Mouse (Mus musculus): Measurements from ENCODE around the gene Decr2. TPM values are rescaled to one million over a fixed set of nuclear protein-coding genes. Genes with fewer than 3 reads are reported as not detected.
"Not testable (repeated sequence)": the region's sequence is repeated elsewhere in the genome, so short reads cannot be mapped to it uniquely, and the experiment has no call there.

The Decr2 gene
- polyA plus RNA-seq, 1 experiment, result 28.2 TPM

- H3K27ac ChIP-seq (ENCODE audit: insufficient read depth, low read length), result no peak overlapping the region
- no peaks in the 10 kb centered on the region for H3K4me1 ChIP-seq (ENCODE audit: control insufficient read depth, insufficient read depth, low read length)
- no peak for TF ChIP-seq CTCF (IDR thresholded peaks at IDR 0.05; ENCODE audit: borderline replicate concordance, insufficient read depth, low read length)
- TF ChIP-seq POLR2A (IDR thresholded peaks at IDR 0.05; ENCODE audit: low read depth, low read length), result no peak
- no peak overlapping the region for H3K4me3 ChIP-seq (ENCODE audit: insufficient read depth, low read length)
Measured at GRCm38 (mm10) chr17:26048118-26048517, 42.0 kb downstream of the Decr2 start.

DNA sequence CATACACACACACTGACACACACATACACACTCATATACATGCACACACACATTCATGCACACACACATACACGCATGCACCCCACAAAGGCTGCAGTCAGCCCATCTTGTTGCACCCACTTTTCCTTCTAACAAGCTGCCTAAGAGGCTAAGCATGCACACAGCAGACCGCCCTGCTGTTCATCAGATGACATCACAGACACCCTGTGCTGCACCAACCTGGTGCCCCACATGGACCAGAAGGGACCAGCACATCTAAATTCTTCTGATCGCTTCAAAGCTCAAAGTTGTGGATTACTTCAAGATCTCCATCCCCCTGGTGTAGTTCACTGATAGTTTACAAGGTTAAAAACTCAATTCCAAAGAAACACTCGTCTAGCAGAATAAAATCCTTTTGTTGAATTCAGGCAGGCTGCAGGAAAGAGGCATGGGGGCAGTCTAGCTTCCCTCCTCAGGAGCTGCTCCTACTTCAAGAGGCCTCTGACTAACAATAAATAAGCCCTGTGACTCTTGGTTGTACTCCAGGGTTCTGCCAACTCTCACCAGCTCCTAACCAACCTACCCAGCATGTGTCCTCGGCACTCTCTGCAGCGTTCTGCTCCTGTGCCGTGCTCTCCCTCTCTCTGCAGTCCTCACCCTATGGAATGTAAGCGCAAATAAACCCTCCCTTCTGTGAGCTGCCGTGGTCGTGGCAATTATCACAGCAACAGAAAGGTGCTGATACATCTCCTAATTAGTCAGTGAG, 43.7 kb downstream of the Decr2 start:
- no peak overlapping the region for H3K4me3 ChIP-seq (ENCODE audit: insufficient read depth, low read length)
- no peak overlapping the region for H3K27ac ChIP-seq (ENCODE audit: insufficient read depth, low read length)
- H3K4me1 ChIP-seq (ENCODE audit: control insufficient read depth, insufficient read depth, low read length), result no peaks in the 10 kb centered on the region
- TF ChIP-seq CTCF (IDR thresholded peaks at IDR 0.05; ENCODE audit: borderline replicate concordance, insufficient read depth, low read length), result no peak
- no peak for TF ChIP-seq POLR2A (IDR thresholded peaks at IDR 0.05; ENCODE audit: low read depth, low read length)

GRCm38 (mm10) chr17:26045285-26045684, 44.9 kb downstream of the Decr2 start:
- TF ChIP-seq POLR2A (IDR thresholded peaks at IDR 0.05; ENCODE audit: low read depth, low read length) (no peak), CTCF (IDR thresholded peaks at IDR 0.05; ENCODE audit: borderline replicate concordance, insufficient read depth, low read length) (no peak)
- H3K4me1 ChIP-seq (ENCODE audit: control insufficient read depth, insufficient read depth, low read length), result no peaks in the 10 kb centered on the region
- H3K4me3 ChIP-seq (ENCODE audit: insufficient read depth, low read length), result no peak overlapping the region
- no peak overlapping the region for H3K27ac ChIP-seq (ENCODE audit: insufficient read depth, low read length)

- H3K4me3 ChIP-seq (ENCODE audit: insufficient read depth, low read length), result no peak overlapping the region
- no peak overlapping the region for H3K27ac ChIP-seq (ENCODE audit: insufficient read depth, low read length)
- H3K4me1 ChIP-seq (ENCODE audit: control insufficient read depth, insufficient read depth, low read length), result no peaks in the 10 kb centered on the region
- TF ChIP-seq CTCF (IDR thresholded peaks at IDR 0.05; ENCODE audit: borderline replicate concordance, insufficient read depth, low read length), result no peak
Measured at GRCm38 (mm10) chr17:26043249-26043636, 46.9 kb downstream of the Decr2 start.

- Histone ChIP-seq H3K4me3 (ENCODE audit: insufficient read depth, low read length) (no peak overlapping the region), H3K4me1 (ENCODE audit: control insufficient read depth, insufficient read depth, low read length) (no peaks in the 10 kb centered on the region), H3K27ac (ENCODE audit: insufficient read depth, low read length) (no peak overlapping the region)
- TF ChIP-seq POLR2A (IDR thresholded peaks at IDR 0.05; ENCODE audit: low read depth, low read length) (no peak), CTCF (IDR thresholded peaks at IDR 0.05; ENCODE audit: borderline replicate concordance, insufficient read depth, low read length) (no peak)
Measured at GRCm38 (mm10) chr17:26042599-26043248, 47.4 kb downstream of the Decr2 start.

DNA sequence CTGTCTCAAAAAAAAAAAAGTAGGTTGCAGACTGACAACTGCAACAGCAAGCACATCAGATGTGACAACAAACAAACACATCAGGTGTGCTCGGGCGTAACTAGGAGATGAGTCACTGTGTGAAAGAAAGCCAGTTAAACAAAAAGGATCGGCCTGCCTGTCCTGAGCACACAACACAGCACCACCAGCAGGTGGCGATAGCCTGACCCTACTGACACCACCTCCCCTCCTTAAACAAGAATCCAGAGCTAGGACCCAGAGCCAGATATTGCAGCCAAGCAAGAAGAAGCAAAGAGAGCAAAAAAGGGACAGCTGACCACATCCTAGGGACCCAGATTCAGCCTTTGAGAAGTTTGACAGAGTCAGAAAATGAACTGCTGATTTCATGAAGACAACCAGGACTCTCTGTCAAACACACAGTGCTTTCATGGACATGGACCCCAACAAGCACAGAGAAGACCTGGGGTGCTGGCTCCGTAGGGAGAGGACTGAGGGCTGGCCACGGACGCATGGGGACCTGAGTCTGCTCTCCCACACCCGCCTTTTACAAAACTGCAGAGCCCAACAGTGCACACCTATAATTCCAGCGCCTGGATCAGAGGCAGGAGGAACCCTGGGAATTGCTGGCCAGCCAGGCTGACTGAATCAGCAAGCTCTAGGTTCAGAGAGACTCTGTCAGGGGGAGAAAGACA, 48.9 kb downstream of the Decr2 start:
- Histone ChIP-seq H3K4me3 (ENCODE audit: insufficient read depth, low read length) (no peak overlapping the region), H3K27ac (ENCODE audit: insufficient read depth, low read length) (no peak overlapping the region), H3K4me1 (ENCODE audit: control insufficient read depth, insufficient read depth, low read length) (no peaks in the 10 kb centered on the region)
- TF ChIP-seq POLR2A (IDR thresholded peaks at IDR 0.05; ENCODE audit: low read depth, low read length) (no peak), CTCF (IDR thresholded peaks at IDR 0.05; ENCODE audit: borderline replicate concordance, insufficient read depth, low read length) (peak; percentile 92; the same call in 1 of the 2 replicates)

DNA sequence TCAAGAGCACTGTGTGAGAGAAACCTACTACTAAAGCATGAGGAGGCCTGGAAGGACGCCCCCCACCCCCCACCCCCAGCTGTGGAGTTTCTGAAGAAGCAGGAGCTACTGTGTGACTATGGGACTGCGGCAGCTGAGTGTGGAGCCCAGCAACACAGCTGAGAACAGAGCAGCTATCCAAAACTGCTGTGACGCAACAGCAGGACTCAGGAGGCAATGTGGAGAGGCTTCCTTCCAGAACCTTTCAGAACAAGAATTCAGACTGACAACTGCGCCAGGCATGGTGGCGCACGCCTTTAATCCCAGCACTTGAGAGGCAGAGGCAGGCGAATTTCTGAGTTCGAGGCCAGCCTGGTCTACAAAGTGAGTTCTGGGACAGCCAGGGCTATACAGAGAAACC, 49.4 kb downstream of the Decr2 start:
- H3K4me3 ChIP-seq (ENCODE audit: insufficient read depth, low read length); H3K27ac ChIP-seq (ENCODE audit: insufficient read depth, low read length); H3K4me1 ChIP-seq (ENCODE audit: control insufficient read depth, insufficient read depth, low read length): not testable (repeated sequence)

DNA sequence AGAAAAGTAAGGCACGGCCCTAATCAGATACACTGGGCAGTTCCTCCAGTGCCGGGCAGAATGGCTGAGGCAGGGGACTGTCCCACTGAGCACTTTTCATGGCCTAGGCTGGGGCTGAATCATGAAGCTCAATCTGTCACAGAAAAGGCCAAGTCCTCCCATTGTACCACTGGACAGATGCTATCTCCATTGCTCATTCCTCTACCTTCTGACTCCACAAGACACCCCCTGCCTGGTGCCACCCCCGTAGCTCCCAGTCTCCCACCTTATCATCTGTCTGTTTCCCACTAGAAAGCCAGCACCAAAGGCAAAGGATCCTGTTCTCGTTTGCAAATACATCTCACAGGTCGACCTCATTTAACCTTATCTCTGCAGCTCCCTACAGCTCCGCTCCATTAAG, 58.1 kb downstream of the Decr2 start:
- H3K27ac ChIP-seq (ENCODE audit: insufficient read depth, low read length), result no peak overlapping the region
- no peak for TF ChIP-seq POLR2A (IDR thresholded peaks at IDR 0.05; ENCODE audit: low read depth, low read length)
- H3K4me3 ChIP-seq (ENCODE audit: insufficient read depth, low read length), result no peak overlapping the region
- H3K4me1 ChIP-seq (ENCODE audit: control insufficient read depth, insufficient read depth, low read length), result no peaks in the 10 kb centered on the region

DNA sequence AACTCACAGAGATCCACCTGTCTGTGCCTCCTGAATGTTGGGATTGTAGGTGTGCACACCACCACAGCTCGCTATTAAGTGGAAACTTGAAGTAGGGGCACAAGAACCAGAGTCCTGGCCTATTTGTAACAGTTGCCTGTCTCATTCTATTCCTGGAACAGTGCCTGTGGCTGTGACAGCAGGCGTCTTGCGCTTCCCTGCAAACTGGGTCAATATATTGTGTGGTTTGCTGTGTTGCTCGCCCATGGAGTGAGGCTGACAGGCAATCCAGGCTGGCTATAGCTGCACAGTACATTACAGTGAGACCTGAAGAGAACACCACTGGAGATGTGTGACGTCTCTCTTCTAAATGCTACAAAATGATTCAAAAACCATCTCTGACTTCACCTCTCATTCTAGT, 58.6 kb downstream of the Decr2 start:
- no peaks in the 10 kb centered on the region for H3K4me1 ChIP-seq (ENCODE audit: control insufficient read depth, insufficient read depth, low read length)
- H3K27ac ChIP-seq (ENCODE audit: insufficient read depth, low read length), result no peak overlapping the region
- H3K4me3 ChIP-seq (ENCODE audit: insufficient read depth, low read length), result no peak overlapping the region
- TF ChIP-seq POLR2A (IDR thresholded peaks at IDR 0.05; ENCODE audit: low read depth, low read length), result no peak
- TF ChIP-seq CTCF (IDR thresholded peaks at IDR 0.05; ENCODE audit: borderline replicate concordance, insufficient read depth, low read length), result no peak

Other genes starting within 250 kb of the Decr2 start
- 0.63 TPM in 1 of 2 replicates, not detected in the other for gene Gm20683, start 248.6 kb downstream of the Decr2 start, polyA plus RNA-seq (2011; ENCODE audit: insufficient read length, low read depth, missing spikeins)
- 21.0 and 29.7 TPM in 2 replicates for gene Rhot2, start 245.5 kb downstream of the Decr2 start, polyA plus RNA-seq (2011; ENCODE audit: insufficient read length, low read depth, missing spikeins)
- 5.9 and 11.4 TPM in 2 replicates for gene Wdr90, start 228.8 kb downstream of the Decr2 start, polyA plus RNA-seq (2011; ENCODE audit: insufficient read length, low read depth, missing spikeins)
- 7.1 and 9.8 TPM in 2 replicates for gene Mcrip2, start 221.6 kb downstream of the Decr2 start, polyA plus RNA-seq (2011; ENCODE audit: insufficient read length, low read depth, missing spikeins)
- 14.4 and 19.7 TPM in 2 replicates for gene Mettl26, start 215.3 kb downstream of the Decr2 start, polyA plus RNA-seq (2011; ENCODE audit: insufficient read length, low read depth, missing spikeins)
- gene Wfikkn1, start 209.5 kb downstream of the Decr2 start, polyA plus RNA-seq (2011; ENCODE audit: insufficient read length, low read depth, missing spikeins), result 0.38 and 0.83 TPM in 2 replicates
- gene Rab40c, start 170.6 kb downstream of the Decr2 start, polyA plus RNA-seq (2011; ENCODE audit: insufficient read length, low read depth, missing spikeins), result 21.5 and 23.9 TPM in 2 replicates
- gene Pigq, start 145.4 kb downstream of the Decr2 start, polyA plus RNA-seq (2011; ENCODE audit: insufficient read length, low read depth, missing spikeins), result 47.8 and 48.0 TPM in 2 replicates
- gene Nhlrc4, start 145.4 kb downstream of the Decr2 start, polyA plus RNA-seq (2011; ENCODE audit: insufficient read length, low read depth, missing spikeins), result not detected in 2 replicates
- gene A930017K11Rik, start 137.8 kb downstream of the Decr2 start, polyA plus RNA-seq (2011; ENCODE audit: insufficient read length, low read depth, missing spikeins), result not detected in 2 replicates
- gene Capn15, start 104.5 kb downstream of the Decr2 start, polyA plus RNA-seq (2011; ENCODE audit: insufficient read length, low read depth, missing spikeins), result 10.1 and 10.9 TPM in 2 replicates
- 20.7 and 22.6 TPM in 2 replicates for gene Rab11fip3, start 20.8 kb downstream of the Decr2 start, polyA plus RNA-seq (2011; ENCODE audit: insufficient read length, low read depth, missing spikeins)
- gene Nme4, start 5.3 kb upstream of the Decr2 start, polyA plus RNA-seq (2011; ENCODE audit: insufficient read length, low read depth, missing spikeins), result 47.9 and 50.4 TPM in 2 replicates
- gene Tmem8, start 23.0 kb upstream of the Decr2 start, polyA plus RNA-seq (2011; ENCODE audit: insufficient read length, low read depth, missing spikeins), result 0.48 and 1.0 TPM in 2 replicates
- 38.7 and 41.0 TPM in 2 replicates for gene Mrpl28, start 33.2 kb upstream of the Decr2 start, polyA plus RNA-seq (2011; ENCODE audit: insufficient read length, low read depth, missing spikeins)
- 34.4 and 50.5 TPM in 2 replicates for gene Axin1, start 48.4 kb upstream of the Decr2 start, polyA plus RNA-seq (2011; ENCODE audit: insufficient read length, low read depth, missing spikeins)
- gene Pdia2, start 108.8 kb upstream of the Decr2 start, polyA plus RNA-seq (2011; ENCODE audit: insufficient read length, low read depth, missing spikeins), result not detected in 2 replicates
- gene Rgs11, start 112.6 kb upstream of the Decr2 start, polyA plus RNA-seq (2011; ENCODE audit: insufficient read length, low read depth, missing spikeins), result 2.2 and 2.8 TPM in 2 replicates
- 5.8 and 9.3 TPM in 2 replicates for gene Arhgdig, start 117.4 kb upstream of the Decr2 start, polyA plus RNA-seq (2011; ENCODE audit: insufficient read length, low read depth, missing spikeins)
- 47.2 and 57.3 TPM in 2 replicates for gene Fam234a, start 153.9 kb upstream of the Decr2 start, polyA plus RNA-seq (2011; ENCODE audit: insufficient read length, low read depth, missing spikeins)
- 44.1 and 45.0 TPM in 2 replicates for gene Luc7l, start 162.6 kb upstream of the Decr2 start, polyA plus RNA-seq (2011; ENCODE audit: insufficient read length, low read depth, missing spikeins)

Data from embryonic fibroblast, embryonic 13.5 days (primary cell).